Comparison of ENCODE assay signal across 27 mouse cellular contexts in genomic region chr4:88409279-88409678, GRCm38 (mm10).
"Had no signal": no experiment of that assay in that cellular context is flagged by ENCODE, and none has a peak within 500 bp of the region (broad histone marks: within the 10 kb centered on the region; RNA-seq: fewer than 3 reads in every experiment).

No protein-coding gene starts in this region.

- H3K9ac ChIP-seq: embryonic facial prominence, embryonic 12.5 days; embryonic facial prominence, embryonic 13.5 days; embryonic facial prominence, embryonic 15.5 days; forebrain, embryonic 12.5 days; forebrain, embryonic 15.5 days; forebrain, postnatal 0 days had no signal

- H3K9me3 ChIP-seq: embryonic facial prominence, embryonic 10.5 days; embryonic facial prominence, embryonic 12.5 days; embryonic facial prominence, embryonic 13.5 days; embryonic facial prominence, embryonic 15.5 days; forebrain, embryonic 10.5 days; forebrain, embryonic 12.5 days; forebrain, embryonic 15.5 days; heart, embryonic 10.5 days had no signal

- H3K4me3 ChIP-seq: embryonic facial prominence, embryonic 10.5 days; embryonic facial prominence, embryonic 12.5 days; embryonic facial prominence, embryonic 13.5 days; embryonic facial prominence, embryonic 15.5 days; erythroblast, embryonic 14.5 days; forebrain, embryonic 10.5 days; forebrain, embryonic 12.5 days; forebrain, embryonic 15.5 days; gastrocnemius, adult 2 months; heart, adult 2 months; heart, embryonic 10.5 days had no signal

- ATAC-seq: forebrain, embryonic 14.5 days; forebrain, embryonic 15.5 days; forebrain, embryonic 16.5 days; forebrain, postnatal 0 days had no signal

- H3K4me2 ChIP-seq: embryonic facial prominence, embryonic 12.5 days; embryonic facial prominence, embryonic 13.5 days; embryonic facial prominence, embryonic 15.5 days; forebrain, embryonic 12.5 days; forebrain, embryonic 15.5 days had no signal

- H3K27me3 ChIP-seq: embryonic facial prominence, embryonic 12.5 days; embryonic facial prominence, embryonic 13.5 days; embryonic facial prominence, embryonic 15.5 days; forebrain, embryonic 12.5 days; forebrain, embryonic 15.5 days had no signal

- H3K4me1 ChIP-seq: embryonic facial prominence, embryonic 12.5 days; embryonic facial prominence, embryonic 15.5 days; heart, embryonic 10.5 days had no signal

- DNase-seq: cerebellum, adult 9-10 months; cerebellum, adult 9-11 months; cerebellum, postnatal 10 days; cerebellum, postnatal 14 days; cerebellum, postnatal 25 days; cerebellum, postnatal 36 days; embryo, embryonic 11 days; forebrain, postnatal 0 days; gastrocnemius, adult 2 months; gastrocnemius, postnatal 10 days; gastrocnemius, postnatal 14 days; gastrocnemius, postnatal 25 days; gastrocnemius, postnatal 36 days; heart, adult 11 months; heart, adult 18-20 months; heart, adult 2 months had no signal

- H3K36me3 ChIP-seq: embryonic facial prominence, embryonic 10.5 days; embryonic facial prominence, embryonic 12.5 days; embryonic facial prominence, embryonic 15.5 days; forebrain, embryonic 12.5 days had no signal

- H3K27ac ChIP-seq: embryonic facial prominence, embryonic 10.5 days; embryonic facial prominence, embryonic 12.5 days; embryonic facial prominence, embryonic 13.5 days; embryonic facial prominence, embryonic 15.5 days; forebrain, embryonic 10.5 days; forebrain, embryonic 12.5 days; forebrain, embryonic 15.5 days; gastrocnemius, adult 2 months; heart, adult 2 months; heart, embryonic 10.5 days had no signal
